Mouse (Mus musculus) ES-E14 (cell line): ENCODE data around the gene Nell2.

Experiments used
- HCFC1 ChIP-seq: IDR thresholded peaks from 2 replicates; pipeline ENCODE4 v1.6.1; 2012; ENCODE audit warnings: low read length, inconsistent platforms, borderline replicate concordance; ENCODE audit not compliant: insufficient read depth
- MAFK ChIP-seq: IDR thresholded peaks from 2 replicates; pipeline ENCODE4 v1.6.1; 2014; ENCODE audit warnings: mild to moderate bottlenecking, low read depth, low read length, inconsistent platforms; ENCODE audit not compliant: insufficient read depth
- ZNF384 ChIP-seq: IDR thresholded peaks from 2 replicates; pipeline ENCODE4 v1.6.1; 2012; ENCODE audit warnings: low read depth, low read length, inconsistent platforms

DNA sequence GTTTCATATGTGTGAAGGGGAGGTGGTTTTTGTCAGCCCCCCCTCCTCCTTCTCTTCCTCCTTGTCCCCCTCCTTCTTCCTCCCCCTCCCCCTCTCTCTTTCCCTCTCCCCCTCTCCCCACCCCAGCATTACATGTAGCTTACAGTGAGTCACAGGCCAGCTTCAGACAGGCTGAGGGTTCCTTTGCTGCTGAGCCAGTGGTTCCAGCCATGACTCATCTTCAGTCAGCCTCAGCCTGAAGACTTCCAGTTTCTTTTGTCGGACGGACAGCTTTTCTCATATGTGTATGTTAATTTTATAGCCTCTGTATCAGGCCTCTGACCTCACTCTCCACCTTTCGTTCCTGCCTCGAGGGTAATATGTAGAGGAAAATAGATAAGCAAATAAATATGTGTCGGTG is 344.9 kb downstream of the Nell2 start:
- TF ChIP-seq HCFC1 (no peak), ZNF384 (no peak), MAFK (no peak)
